Mouse (Mus musculus): ENCODE results near the gene Adap1. TPM values are rescaled to one million over a fixed set of nuclear protein-coding genes. Genes with fewer than 3 reads are reported as not detected.

Gene Adap1
- polyA plus RNA-seq, 1 experiment from 2014 or later: 132 TPM

- Histone ChIP-seq H3K9ac (no peak overlapping the region), H3K36me3 (no peaks in the 10 kb centered on the region), H3K27ac (replicated peaks) (no peak overlapping the region), H3K4me2 (no peak overlapping the region), H3K9me3 (no peaks in the 10 kb centered on the region), H3K4me3 (no peak overlapping the region), H3K27me3 (no peaks in the 10 kb centered on the region), H3K4me1 (replicated peaks) (no peaks in the 10 kb centered on the region)
- no peak for ATAC-seq (ENCODE audit: low FRiP score, low read depth)
- WGBS: 81% methylated on average over 6 of the region's 6 CpGs
Measured at GRCm38 (mm10) chr5:139316982-139317675, 8.3 kb downstream of the Adap1 start.

DNA sequence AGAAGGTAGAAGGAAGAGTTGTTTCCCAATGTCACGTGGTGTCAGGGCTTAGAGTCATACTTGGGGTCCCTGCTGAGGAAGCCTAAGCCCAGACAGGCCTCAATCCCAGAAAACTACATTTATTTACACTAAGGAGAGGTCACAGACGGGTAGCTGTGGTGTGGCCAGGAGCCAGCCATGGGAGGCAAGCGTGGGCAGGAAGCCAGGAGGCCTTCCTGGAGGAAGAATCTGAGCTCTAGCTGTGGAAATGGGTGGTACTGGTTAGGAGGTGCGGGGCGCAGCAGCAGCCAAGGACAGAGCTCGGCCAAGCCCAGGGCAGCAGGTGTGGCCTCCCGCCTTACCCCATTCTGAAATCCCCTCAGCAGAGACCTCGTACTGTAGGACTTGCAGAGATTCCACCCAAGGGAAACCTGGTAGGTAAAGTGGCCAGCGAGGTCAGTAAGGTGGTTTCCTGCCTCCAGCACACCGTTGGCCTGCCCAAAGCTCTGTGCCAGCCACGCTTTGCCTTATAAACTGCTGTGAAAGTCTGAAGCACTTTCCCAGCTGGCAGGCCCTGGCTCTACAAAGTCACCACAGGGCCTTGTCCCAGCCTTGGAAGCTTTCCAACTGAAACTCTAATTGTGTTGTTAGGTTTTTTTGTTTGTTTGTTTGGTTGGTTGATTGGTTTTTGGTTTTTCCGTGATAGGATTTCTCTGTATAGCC is 10.3 kb downstream of the Adap1 start:
- H3K4me1 ChIP-seq (replicated peaks): no peaks in the 10 kb centered on the region
- no peak overlapping the region for H3K4me2 ChIP-seq
- 78% methylated on average over 12 of the region's 12 CpGs for WGBS
- H3K4me3 ChIP-seq: no peak overlapping the region
- no peak overlapping the region for H3K9ac ChIP-seq
- no peaks in the 10 kb centered on the region for H3K27me3 ChIP-seq
- H3K9me3 ChIP-seq: peaks cover 3% of the 10 kb centered on the region; the same call in 1 of the 2 replicates
- no peaks in the 10 kb centered on the region for H3K36me3 ChIP-seq
- ATAC-seq (ENCODE audit: low FRiP score, low read depth): no peak
- H3K27ac ChIP-seq (replicated peaks): no peak overlapping the region

- 78% methylated on average over 9 of the region's 9 CpGs for WGBS
Measured at GRCm38 (mm10) chr5:139313536-139313935, 11.9 kb downstream of the Adap1 start.

DNA sequence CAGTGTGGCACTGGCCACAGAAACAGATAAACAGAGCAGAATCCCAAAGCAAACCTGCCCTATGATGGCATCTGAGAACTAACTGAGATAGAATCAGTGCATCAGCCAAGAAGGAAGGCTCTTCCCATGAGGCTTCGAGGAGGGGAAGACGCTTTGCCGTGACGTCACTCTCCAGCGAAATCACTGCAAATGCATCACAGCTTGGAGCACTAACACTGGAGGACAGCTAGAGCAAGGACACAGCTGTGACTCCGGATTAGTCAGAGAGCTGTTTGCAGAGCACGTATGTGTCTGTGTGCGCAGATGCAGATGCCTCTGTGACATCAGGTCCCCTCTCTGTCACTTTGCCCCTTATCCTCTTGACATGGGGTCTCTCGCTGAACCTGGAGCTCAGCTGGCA is 13.6 kb downstream of the Adap1 start:
- Histone ChIP-seq H3K27ac (replicated peaks) (no peak overlapping the region), H3K9me3 (peaks cover 3% of the 10 kb centered on the region; the same call in 1 of the 2 replicates), H3K9ac (no peak overlapping the region), H3K4me3 (no peak overlapping the region), H3K4me2 (no peak overlapping the region), H3K4me1 (replicated peaks) (no peaks in the 10 kb centered on the region), H3K36me3 (no peaks in the 10 kb centered on the region), H3K27me3 (no peaks in the 10 kb centered on the region)
- no peak for ATAC-seq (ENCODE audit: low FRiP score, low read depth)
- WGBS: 87% methylated on average over 9 of the region's 9 CpGs

More at GRCm38 (mm10) chr5:139313536-139313935, 11.9 kb downstream of the Adap1 start:
- no peaks in the 10 kb centered on the region for H3K27me3 ChIP-seq
- H3K4me1 ChIP-seq (replicated peaks): no peaks in the 10 kb centered on the region
- no peak overlapping the region for H3K4me2 ChIP-seq
- no peak overlapping the region for H3K9ac ChIP-seq
- no peak for ATAC-seq (ENCODE audit: low FRiP score, low read depth)
- no peak overlapping the region for H3K4me3 ChIP-seq
- no peak overlapping the region for H3K27ac ChIP-seq (replicated peaks)
- H3K9me3 ChIP-seq: peaks cover 3% of the 10 kb centered on the region; the same call in 1 of the 2 replicates
- H3K36me3 ChIP-seq: no peaks in the 10 kb centered on the region

DNA sequence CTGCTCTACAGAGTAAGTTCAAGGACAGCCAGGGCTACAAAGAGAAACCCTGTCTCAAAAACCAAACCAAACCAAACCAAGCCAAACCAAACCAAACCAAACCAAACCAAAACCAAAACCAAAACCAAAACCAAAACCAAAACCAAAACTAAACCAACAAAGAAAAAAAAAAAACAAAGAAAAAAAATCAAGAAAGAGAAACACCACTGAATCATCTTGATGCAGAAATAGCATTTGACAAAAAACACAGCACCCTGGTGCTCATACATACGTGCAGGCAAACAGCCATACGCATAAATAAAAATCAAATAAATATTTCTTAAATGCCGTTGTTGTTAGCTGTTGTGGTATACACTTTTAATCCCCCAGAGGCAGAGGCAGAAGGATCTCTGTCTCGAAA is 14.9 kb downstream of the Adap1 start:
- Histone ChIP-seq H3K36me3 (no peaks in the 10 kb centered on the region), H3K27ac (replicated peaks) (no peak overlapping the region), H3K9ac (no peak overlapping the region), H3K9me3 (peaks cover 3% of the 10 kb centered on the region; the same call in 1 of the 2 replicates), H3K4me2 (no peak overlapping the region), H3K27me3 (no peaks in the 10 kb centered on the region), H3K4me1 (replicated peaks) (no peaks in the 10 kb centered on the region), H3K4me3 (no peak overlapping the region)
- WGBS: 95% methylated on average over 4 of the region's 4 CpGs
- ATAC-seq (ENCODE audit: low FRiP score, low read depth): no peak

- Histone ChIP-seq H3K27ac (replicated peaks) (no peak overlapping the region), H3K36me3 (no peaks in the 10 kb centered on the region), H3K27me3 (no peaks in the 10 kb centered on the region), H3K4me1 (replicated peaks) (no peaks in the 10 kb centered on the region), H3K4me2 (no peak overlapping the region), H3K9me3 (peaks cover 3% of the 10 kb centered on the region; the same call in 1 of the 2 replicates), H3K9ac (no peak overlapping the region), H3K4me3 (no peak overlapping the region)
- 82% methylated on average over 3 of the region's 3 CpGs for WGBS
- ATAC-seq (ENCODE audit: low FRiP score, low read depth): no peak
Measured at GRCm38 (mm10) chr5:139309946-139310345, 15.5 kb downstream of the Adap1 start.

DNA sequence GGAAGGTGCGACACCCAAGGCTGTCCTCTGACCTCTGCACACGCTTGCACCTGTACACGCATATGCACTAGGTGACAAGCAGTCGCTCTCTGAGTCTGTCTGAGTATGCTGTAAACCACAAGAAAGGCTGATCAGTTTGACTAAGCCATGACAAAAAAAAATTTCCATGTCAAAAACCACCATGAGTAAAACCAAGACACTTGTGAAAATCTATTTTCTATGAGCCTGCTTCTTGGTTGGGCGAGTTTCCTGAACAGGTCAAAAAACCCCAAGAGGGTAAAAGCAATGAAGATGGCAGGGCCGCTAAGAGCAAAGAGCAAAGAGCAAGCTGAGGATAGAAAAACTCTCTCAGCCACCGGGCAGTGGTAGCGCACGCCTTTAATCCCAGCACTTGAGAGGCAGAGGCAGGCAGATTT is 21.8 kb downstream of the Adap1 start:
- Histone ChIP-seq H3K27me3 (no peaks in the 10 kb centered on the region), H3K9me3 (no peaks in the 10 kb centered on the region), H3K9ac (no peak overlapping the region), H3K36me3 (peaks cover 6% of the 10 kb centered on the region; the same call in 1 of the 2 replicates), H3K4me2 (no peak overlapping the region), H3K4me3 (no peak overlapping the region), H3K4me1 (replicated peaks) (no peaks in the 10 kb centered on the region), H3K27ac (replicated peaks) (no peak overlapping the region)
- no peak for ATAC-seq (ENCODE audit: low FRiP score, low read depth)
- WGBS: 89% methylated on average over 9 of the region's 9 CpGs

- Histone ChIP-seq H3K9ac (no peak overlapping the region), H3K4me1 (replicated peaks) (no peaks in the 10 kb centered on the region), H3K9me3 (no peaks in the 10 kb centered on the region), H3K27ac (replicated peaks) (no peak overlapping the region), H3K4me2 (no peak overlapping the region), H3K36me3 (peaks cover 6% of the 10 kb centered on the region; the same call in 1 of the 2 replicates), H3K4me3 (no peak overlapping the region), H3K27me3 (no peaks in the 10 kb centered on the region)
- no peak for ATAC-seq (ENCODE audit: low FRiP score, low read depth)
- 94% methylated on average over 6 of the region's 6 CpGs for WGBS
Measured at GRCm38 (mm10) chr5:139302101-139302500, 23.3 kb downstream of the Adap1 start.

- H3K9me3 ChIP-seq: no peaks in the 10 kb centered on the region
- H3K27me3 ChIP-seq: no peaks in the 10 kb centered on the region
- H3K9ac ChIP-seq: no peak overlapping the region
- no peak for ATAC-seq (ENCODE audit: low FRiP score, low read depth)
- peaks cover 7% of the 10 kb centered on the region; the same call in 1 of the 2 replicates for H3K36me3 ChIP-seq
- H3K4me3 ChIP-seq: no peak overlapping the region
- H3K4me1 ChIP-seq (replicated peaks): no peaks in the 10 kb centered on the region
- H3K4me2 ChIP-seq: no peak overlapping the region
- no peak overlapping the region for H3K27ac ChIP-seq (replicated peaks)
- WGBS: 72% methylated on average over 5 of the region's 5 CpGs
Measured at GRCm38 (mm10) chr5:139297745-139298144, 27.7 kb downstream of the Adap1 start.

DNA sequence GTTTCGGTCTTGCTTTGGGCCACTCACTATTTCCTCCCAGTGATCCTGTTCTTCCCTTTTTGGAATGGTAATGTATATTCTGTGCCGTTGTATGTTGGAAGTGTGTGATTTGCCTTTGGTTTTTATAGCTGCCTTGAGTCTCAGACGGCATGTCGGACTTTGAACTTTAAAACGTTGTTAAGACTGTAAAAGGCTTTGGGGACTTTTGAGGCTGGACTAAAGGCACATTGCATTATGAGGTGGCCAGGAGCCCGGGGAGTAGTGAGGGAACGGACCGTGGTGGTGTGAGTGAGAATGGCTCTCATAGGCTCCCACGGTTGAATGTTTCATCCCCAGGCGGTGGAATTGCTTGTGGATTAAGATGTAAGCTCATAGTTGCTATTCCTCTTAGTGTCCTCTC is 28.3 kb downstream of the Adap1 start:
- no peak overlapping the region for H3K27ac ChIP-seq (replicated peaks)
- no peak overlapping the region for H3K9ac ChIP-seq
- H3K4me2 ChIP-seq: no peak overlapping the region
- no peak overlapping the region for H3K4me3 ChIP-seq
- H3K27me3 ChIP-seq: no peaks in the 10 kb centered on the region
- H3K4me1 ChIP-seq (replicated peaks): no peaks in the 10 kb centered on the region
- WGBS: 93% methylated on average over 10 of the region's 10 CpGs
- H3K36me3 ChIP-seq: peaks cover 8% of the 10 kb centered on the region; the same call in 1 of the 2 replicates
- no peak for ATAC-seq (ENCODE audit: low FRiP score, low read depth)
- no peaks in the 10 kb centered on the region for H3K9me3 ChIP-seq

- H3K9me3 ChIP-seq: no peaks in the 10 kb centered on the region
Measured at GRCm38 (mm10) chr5:139294089-139294488, 31.3 kb downstream of the Adap1 start.

DNA sequence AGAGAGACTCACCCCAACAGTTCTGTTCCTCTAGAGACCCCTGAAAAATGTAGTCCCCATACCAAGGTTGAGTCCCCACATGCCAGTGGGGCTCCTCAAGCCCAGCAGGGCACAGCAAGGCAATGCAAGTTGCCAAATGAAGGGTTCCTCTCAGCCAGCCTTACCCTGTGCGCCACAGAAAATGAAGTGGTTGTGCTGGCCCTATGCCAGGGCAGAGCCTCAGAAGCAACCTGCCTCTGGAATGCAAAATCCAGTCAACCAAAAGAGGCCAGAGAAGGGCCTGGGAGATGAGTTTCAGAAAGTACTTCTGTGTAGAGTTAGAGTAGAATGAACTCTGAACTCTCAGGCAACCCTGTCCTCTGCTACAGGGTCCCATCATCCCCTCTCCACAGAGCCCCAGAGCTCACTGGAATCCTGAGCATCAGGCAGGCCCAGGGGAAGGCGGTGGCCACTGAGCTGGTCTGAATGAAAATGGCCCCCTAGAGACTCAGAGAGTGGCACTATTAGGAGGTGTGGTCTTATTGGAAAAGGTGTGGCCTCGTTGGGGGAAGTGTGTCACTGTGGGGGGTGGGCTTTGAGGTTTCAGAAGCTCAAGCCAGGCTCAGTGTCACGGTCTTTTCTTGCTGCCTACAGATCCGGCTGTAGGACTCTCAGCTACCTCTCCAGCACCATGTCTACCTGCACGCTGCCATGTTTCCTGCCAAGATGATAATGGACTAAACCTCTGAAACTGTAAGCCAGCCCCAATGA is 33.4 kb downstream of the Adap1 start:
- peaks cover 12% of the 10 kb centered on the region; the same call in 1 of the 2 replicates for H3K36me3 ChIP-seq
- WGBS: 66% methylated on average over 6 of the region's 6 CpGs
- H3K4me3 ChIP-seq: no peak overlapping the region
- ATAC-seq (ENCODE audit: low FRiP score, low read depth): no peak
- no peaks in the 10 kb centered on the region for H3K4me1 ChIP-seq (replicated peaks)
- H3K9me3 ChIP-seq: no peaks in the 10 kb centered on the region
- no peak overlapping the region for H3K27ac ChIP-seq (replicated peaks)
- H3K9ac ChIP-seq: no peak overlapping the region
- H3K27me3 ChIP-seq: no peaks in the 10 kb centered on the region
- H3K4me2 ChIP-seq: no peak overlapping the region

More at GRCm38 (mm10) chr5:139294089-139294488, 31.3 kb downstream of the Adap1 start:
- WGBS: 85% methylated on average over 2 of the region's 2 CpGs
- Histone ChIP-seq H3K4me1 (replicated peaks) (no peaks in the 10 kb centered on the region), H3K36me3 (peaks cover 12% of the 10 kb centered on the region; the same call in 1 of the 2 replicates), H3K27me3 (no peaks in the 10 kb centered on the region), H3K4me2 (no peak overlapping the region), H3K4me3 (no peak overlapping the region), H3K9ac (no peak overlapping the region), H3K27ac (replicated peaks) (no peak overlapping the region)
- no peak for ATAC-seq (ENCODE audit: low FRiP score, low read depth)
